Mouse (Mus musculus) fat pad, adult 2 months (tissue): ENCODE measurements around the gene Gm14214.

Experiments
- DNase-seq: peaks from one replicate; pipeline ENCODE4 v3.0.0-alpha.2; 2011; ENCODE audit warnings: low read depth, low spot score; ENCODE audit errors: extremely low read depth

The Gm14214 gene

DNA sequence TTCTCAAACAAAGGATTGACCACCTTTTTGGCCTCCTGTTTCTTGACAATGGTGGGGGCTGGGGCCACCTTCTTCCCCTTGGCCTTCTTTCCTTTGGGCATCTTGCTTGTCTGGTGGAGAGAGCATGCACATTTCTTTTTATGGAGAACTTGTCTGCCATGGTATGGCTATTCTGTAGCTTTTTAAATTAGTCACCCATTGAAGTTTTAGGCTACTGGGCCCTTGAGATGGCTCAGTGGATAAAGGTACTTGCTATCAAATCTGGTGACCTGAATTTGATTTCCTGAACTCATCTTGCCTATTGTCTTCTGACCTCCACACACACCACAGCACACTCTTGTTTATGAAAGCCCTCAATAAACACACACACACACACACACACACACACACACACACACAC is at the start of gene Gm14214:
Gene Gm14214 (minus strand): TSS at position 101 of the 400 bp plus-strand sequence.
- DNase-seq = no peak

DNA sequence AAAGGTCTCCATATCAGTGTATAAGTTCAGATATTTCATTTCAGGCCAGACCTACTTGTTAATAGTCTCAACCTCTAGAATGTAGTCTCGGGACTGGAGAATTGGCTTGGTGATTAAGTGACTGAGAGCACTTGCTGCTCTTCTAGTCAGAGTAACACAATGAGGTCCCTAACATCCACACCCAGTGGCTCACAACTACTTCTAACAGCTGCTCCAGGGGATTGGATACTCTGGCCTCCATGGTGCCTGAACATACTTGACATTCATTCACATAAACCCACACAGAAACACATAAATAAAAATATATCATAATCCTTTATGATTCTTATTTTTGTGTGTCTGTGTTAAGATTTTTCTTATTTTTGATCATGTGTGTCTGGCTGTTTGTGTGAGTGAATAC is 48.8 kb upstream of the Gm14214 start:
- DNase-seq = no peak

DNA sequence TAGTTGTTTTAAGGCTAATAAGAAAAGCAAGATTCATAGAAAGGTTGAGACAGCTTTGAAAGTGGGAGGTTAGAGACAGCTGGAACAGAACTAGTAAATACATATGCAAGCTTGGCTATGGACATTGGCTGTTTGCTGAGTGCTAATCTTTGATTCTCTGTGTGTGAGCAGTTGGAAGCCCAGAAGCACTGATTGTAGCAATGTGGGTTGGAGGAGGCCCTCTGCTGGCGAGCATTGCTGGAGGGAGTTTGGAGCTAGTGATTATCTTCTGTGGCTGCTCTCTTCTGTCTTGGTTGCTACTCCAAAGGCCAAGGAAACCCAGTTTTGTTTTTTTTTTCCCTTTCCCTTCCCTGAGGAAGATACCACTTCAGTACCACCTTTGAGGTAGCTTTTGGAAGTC is 48.0 kb upstream of the Gm14214 start:
- no peak for DNase-seq

DNA sequence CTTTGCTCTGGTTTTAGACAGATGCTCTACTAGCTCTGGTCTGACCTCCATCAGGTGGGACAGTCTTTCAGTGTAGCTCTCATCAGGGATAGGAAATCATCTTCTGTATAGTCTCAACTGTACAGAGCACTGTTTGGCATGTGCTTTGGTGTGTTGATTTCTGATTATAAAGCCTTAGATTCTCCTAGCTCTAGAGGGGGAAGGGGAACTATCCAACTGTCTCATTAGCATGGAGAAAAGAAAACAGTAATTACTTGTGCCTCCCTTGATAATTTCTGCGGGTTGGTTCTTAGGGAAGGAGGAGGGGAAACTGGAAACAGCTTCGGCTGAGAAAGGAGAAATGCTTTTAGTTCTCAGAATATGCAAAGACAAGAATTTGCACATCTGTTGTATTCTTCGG is 47.3 kb upstream of the Gm14214 start:
- no peak for DNase-seq

DNA sequence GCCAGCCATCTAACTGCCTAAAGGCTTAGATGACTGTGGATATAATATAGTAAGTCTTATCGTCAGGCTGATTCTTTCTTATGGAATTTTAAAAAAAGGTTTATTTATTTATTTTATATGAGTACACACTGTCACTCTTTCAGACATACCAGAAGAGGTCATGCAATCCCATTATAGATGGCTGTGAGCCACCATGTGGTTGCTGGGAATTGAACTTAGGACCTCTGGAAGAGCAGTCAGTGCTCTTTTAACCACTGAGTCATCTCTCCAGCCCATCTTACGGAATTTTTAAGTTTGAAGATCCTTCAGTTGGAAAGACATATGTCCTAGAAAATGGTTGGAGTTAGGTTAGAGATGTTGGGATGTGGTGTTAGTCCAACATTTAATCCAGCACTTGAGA is 43.6 kb upstream of the Gm14214 start:
- DNase-seq = no peak

DNA sequence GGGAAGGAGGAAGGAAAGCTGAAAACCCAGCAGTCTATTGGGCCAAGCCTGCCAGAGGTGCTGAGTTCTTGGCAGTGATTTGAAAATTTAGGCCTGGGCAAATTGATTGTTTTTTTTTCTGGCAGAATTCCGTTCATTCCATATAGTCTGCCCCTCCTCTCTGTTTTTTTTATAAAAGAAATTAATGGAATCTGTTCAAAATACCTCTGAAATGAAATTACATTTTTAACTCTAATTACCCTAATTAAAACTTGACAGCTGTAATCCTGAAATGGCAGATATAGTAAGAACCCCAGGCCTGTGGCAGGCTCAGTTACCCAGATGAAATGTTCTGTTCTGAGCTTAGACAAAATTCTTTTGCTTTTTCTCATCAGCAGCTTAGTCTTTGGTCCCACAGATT is 41.0 kb upstream of the Gm14214 start:
- no peak for DNase-seq

DNA sequence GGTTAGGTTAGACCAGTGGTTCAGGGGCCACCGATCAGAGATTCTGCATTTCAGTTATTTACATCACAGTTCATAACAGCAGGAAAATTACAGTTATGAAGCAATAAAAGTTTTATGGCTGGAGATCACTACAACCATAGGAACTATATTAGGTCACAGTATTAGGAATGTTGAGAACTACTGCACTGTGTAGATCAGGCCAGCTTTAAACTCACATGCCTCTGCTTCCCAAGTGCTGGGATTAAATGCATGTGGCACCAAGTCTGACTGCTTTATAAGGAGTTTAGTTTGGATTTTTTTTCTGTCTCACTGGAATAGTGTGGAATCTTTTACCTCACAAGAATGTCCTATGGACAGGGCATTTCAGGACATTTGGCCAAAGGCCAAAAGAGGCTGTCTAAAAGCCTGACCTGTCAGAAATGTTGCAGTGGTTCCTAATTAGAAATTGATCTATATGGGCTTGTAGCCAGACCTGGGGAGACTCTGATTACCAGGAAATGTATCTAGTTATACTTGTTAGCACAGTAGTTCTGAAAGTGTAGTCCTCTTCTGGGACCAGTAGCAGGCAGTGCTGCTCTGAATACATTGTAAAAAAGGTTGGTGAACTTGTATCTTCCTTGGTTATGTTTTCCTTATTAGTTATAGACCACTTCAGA is 39.4 kb upstream of the Gm14214 start:
- DNase-seq = no peak

DNA sequence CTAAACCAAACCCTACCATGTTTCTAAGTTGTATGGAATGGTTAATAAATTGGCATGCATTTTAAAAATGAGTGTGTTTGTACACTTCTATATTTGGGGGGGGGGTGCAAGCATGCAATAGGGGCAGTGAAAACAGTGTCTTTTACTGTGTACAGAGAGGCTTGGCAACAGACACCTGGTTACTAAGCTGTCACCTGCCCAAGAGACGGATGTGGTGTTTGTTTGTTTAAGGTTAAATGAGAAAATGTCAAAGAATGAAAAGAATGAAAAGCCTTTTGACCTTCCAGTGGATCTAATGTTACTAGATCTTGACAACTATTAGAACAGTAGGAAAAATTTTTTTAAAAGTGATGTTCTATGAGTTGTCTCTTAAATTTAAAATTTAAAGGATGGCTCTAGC is 37.9 kb upstream of the Gm14214 start:
- DNase-seq = no peak

DNA sequence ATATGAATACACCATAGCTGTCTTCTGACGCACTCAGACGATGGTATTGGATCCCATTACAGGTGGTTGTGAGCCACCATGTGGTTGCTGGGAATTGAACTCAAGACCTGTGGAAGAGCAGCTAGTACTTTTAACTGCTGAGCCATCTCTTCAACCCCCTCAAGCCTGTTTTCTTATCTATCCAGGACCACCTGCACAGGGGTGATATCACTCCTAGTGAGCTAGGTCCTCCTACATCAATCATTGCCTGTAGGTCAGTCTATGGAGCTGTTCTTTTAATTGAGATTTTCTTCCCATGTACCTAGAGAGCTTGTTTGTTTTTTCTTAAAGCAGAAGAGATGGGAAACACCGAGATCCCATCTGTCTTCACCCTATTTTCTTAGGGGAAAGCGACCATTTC is 34.0 kb upstream of the Gm14214 start:
- DNase-seq = no peak

DNA sequence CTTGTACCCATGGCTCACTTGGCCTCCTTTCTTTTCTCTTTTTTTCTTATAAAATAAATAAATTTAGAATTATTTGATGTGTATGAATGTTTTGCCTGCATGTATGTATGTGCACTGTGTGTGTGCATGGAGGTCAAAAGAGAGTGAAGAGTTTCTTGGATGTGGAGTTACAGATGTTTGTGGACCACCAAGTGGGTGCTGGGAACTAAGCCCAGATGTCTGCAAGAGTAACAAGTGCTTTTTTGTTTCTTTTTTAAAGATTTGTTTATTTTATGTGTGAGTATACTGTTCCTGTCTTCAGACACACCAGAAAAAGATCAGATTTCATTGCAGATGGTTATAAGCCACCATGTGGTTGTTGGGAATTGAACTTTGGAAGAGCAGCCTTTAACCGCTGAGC is 33.5 kb upstream of the Gm14214 start:
- DNase-seq = no peak

DNA sequence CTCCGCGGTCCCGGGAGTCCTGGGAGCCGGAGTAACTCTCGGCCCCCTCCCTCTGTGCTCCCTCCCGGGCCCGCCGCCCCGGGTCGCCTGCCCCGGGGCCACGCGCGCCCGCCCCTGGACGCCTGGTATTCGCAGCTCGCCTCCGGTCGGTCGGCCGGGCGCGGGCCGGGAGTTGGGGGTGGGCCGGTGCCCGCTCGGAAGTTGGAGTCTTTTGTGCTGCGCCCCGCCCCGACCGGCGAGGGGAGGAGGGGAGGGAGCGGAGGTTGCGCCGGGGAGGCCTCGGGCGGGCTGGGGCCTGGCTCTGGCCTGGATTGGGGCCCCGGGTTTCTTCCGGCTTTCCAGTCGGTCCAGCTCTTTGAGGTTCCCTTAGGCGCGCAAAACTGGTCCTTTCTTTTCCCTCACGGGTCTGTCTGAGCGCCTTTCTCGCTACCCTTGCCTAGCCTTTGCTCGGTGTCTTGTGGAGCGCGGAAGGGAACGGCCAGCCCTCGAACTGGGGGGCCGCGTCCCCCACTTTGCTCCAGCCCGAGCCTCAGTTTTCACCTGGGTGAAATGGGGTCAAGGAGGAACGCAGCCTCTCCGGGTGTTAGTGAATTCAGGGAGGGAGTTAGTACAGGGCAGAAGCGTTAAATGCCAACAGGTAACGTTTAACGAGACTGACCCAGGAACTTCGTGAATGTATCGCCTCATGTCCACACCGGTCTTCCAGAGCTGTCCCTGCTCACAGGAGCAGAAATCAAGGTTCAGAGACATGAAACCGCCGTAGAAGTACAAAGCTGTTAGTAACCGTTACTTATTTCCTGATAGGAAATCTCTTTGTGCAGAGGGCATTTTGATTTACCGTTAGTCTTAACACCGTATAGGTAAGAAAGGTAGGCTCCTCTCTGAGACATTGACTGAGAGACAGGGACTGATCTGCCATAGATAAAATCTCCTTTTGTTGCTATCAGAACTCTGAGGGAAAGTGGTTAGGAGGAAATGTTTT is 22.1 kb upstream of the Gm14214 start:
- DNase-seq = no peak

DNA sequence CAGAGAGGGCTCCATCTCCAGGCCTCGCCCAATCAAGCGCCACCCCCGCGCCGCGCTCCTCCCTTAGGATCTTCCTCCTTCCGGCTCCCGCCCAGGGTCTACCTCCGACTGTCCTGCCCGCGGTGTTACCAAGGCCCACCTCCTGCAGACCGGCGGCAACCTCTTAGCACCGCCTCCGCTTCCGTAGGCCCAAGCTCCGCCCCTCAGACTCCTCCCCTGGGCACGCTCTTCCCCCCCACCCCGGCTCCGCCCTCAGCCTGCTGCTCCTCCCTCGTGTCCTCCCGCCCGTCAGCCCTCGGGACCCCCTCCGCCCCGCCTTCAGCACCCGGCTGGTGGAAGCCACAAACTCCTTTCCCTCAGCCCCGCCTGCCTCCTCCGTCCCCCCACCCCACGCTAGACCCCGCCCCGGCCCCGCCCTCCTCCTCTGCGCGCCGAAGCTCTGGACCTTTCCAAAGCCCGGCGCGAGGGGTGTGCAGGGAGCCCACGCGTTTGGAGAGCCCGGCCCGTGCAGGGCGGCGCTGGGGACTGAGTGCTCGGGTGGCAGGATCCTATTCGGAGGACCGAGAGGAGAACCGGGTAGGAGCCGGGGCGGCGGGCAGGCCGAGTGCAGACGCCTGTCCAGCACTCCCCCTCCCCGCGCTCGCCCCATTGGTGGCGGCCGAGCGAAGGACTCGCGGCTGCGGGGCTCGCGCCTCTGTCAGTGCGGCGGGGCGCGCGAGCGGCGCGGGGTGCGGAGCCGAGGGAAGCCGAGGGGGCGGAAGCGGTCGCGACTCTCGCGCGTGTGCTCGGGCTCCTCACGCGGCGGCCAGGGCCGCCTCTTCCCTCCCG is 21.0 kb upstream of the Gm14214 start, which contains the start of the genes Raly and a:
Gene Raly (plus strand): TSS at position 441 of the 828 bp plus-strand sequence.
Gene a (plus strand): TSS at position 747 of the 828 bp plus-strand sequence.
- peak; percentile 68 for DNase-seq

DNA sequence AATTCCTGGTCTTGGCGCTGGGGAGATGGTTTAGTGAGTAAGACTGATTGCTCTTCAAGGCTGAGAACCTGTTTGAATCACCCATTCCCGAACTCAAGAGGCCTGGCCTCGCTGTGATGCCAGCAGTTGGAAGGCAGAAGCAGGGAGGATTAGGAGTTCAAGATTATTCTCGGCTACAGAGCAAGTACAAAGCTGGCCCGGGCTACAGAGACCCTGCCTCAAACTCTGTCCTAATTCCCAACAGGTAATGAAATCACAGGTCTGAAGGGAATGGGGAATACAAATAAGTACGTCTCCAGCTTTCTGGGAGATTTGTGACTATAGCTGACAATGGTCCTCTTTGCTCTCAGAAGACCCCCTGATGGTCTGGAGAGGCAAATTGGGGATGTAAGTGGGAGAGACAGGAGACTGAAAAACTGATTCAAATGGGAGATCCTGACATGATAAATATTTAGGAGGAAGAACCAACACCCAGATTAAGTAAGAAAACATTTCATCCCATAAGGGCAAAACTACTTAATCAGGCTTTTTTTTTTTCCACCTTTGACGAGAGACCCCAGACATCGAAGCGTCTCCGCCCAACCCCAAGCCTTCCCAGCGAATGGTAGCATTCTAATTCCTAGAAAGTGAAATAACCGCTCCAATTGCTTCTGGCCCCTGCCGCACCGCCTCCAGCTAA is 20.3 kb upstream of the Gm14214 start:
- no peak for DNase-seq

DNA sequence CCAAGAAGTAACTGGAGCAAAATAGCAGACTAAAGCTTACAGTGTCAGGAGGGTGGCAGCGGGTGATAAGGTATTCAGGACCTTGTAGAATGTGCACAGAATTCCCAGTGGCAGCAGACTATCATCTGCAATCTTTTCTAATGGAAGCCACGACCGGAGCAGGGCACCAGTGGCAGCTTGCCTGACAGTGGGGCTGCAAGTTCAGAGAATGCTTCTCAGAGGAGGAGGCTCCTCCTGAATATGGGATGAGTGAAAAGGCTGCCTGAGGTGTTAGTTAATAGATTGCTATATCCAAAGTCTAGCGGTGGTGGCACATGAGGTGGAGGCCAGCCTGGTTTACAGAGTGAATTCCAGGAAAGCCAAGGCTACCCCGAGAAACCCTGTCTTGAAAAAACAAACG is 19.6 kb upstream of the Gm14214 start:
- no peak for DNase-seq

DNA sequence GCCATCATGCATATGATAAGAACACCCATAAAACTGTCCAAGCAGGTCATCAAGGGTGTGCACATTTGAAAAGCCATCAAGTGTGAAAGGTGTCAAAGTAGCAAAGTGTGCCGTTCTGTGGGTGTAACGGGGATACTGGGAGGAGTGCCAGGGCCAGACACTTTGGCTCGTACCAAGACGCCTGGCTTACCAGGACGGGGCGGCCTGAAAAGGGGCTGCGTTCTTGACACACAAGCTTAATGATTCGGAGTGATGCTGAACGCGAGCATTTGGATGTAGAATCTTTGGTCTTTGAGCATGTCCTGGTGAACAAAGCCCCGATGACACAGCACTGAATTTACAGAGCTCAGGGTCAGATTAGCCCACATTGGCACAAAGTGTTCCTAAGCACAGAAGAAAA is 16.9 kb upstream of the Gm14214 start:
- no peak for DNase-seq

DNA sequence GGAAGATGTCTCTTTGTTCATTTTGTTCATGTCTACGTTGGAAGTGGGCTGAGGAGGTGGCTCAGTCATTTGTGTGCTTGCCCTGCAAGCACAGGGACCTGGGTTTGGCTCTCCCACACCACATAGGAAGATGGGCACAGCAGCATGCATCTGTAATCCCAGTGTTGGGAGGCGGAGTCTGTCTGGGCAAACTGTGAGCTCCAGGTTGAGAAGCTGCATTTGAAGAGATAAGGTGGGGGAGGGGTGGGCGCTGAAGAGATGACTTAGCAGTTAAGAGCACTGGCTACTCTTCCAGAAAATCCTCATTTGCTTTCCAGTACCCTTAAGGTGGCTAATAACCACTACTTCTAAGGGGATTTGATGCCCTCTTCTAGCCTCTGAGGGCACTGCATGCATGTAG is 16.4 kb upstream of the Gm14214 start:
- DNase-seq = no peak

DNA sequence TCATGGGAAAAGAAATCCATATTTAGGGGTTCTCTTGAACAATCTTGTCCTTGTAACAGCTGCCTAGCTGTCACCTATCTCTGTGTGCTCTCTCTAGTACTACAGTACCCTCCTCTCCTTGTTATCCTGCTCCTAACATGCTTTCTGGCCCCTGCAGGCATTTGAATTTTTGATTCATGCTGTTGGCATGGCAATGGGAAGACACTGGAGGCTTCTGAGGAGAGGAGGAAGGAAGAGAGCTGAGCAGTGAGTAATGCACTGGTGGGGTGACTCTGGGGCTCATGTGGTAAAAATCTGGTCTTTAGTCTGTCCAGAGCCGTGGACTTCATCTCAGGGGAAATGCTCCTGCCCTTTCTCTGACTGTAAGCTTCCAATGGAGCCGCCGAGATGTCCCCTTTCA is 15.5 kb upstream of the Gm14214 start:
- no peak for DNase-seq

DNA sequence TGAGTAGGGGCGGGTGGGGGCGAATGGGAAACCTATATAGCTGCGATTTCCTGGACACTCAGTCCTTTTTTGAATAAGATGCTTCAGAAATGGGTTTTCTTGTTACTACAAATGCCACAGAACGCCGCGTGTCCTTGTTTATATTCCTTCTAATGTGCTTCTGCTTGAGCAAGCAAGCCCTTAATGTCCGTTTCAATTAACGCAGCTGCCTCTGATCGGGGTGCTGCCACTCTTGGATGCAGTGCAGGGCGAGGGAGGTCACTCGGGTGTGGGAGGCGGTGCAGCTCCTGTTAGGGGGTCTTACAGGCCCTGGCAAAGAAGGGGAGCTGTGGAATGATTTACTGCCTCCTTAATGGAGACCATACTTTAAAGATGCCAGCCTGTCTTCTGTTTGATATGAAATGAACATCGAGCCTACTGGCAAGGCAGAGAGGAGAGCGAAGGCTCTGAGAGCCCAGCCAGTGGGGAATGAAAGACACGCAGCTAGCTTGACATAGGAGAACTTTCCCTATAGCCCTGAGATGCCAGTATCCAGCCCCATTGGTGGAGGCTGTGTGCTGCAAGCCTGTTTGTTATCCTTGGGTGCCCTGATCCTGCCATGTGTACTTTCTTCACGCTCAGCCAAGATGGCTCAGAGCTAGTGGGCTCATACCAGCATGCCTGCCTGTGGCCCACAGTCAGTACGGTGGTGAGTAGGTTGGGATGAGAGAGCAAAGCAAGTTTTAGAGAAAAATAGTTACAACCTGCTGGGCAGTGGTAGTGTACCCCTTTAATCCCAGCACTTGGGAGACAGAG is 13.2 kb upstream of the Gm14214 start:
- DNase-seq = no peak

DNA sequence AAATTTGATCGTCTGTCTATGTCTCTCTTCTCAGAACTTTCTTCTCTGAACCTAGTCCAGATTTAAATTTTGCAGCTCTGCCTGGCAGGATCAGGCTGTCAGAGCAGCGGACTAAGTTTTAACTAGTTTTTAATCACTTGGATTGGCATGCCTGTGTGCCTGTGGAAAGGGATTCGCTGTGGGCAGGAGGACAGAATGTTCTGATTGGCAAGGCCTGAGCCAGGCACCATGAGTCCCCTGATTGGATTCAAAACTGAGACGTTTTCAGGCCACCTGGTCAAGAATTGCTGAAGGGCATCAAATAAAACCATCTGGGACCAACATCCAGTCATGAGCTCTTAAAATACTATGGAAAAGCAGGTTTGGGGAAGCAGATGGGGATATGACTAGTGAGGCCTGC is 12.5 kb upstream of the Gm14214 start:
- no peak for DNase-seq

DNA sequence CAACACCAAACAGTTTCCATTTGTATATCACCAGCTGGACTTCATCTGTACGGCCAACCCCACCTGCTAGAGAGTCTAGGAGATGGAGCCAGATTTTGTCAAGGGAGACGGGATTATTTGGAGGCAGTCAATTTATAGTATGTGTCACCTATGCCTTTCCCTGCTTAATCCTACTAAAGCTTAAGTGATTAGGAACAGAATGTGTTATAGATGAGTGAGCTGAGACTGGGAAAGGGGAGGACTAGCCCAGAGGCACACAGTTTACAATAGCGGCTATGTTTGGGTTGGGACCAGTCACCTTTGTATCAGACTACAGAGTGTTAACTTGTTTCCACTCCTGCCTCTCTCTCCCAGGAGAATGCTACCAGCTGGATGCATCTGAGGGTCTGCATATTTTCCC is 9.8 kb upstream of the Gm14214 start:
- DNase-seq = no peak
